Mouse (Mus musculus) CH12.LX (cell line): ENCODE measurements around the gene Sparcl1. TPM values are rescaled to one million over a fixed set of nuclear protein-coding genes. Genes with fewer than 3 reads are reported as not detected.
A peak's percentile ranks its signal among the peaks of the same experiment; 100 is the strongest.

ENCODE experiments used
- DNase-seq: peaks from one replicate; pipeline ENCODE4 v3.0.0-alpha.2; 2013; ENCODE audit errors: extremely low read depth
- H3K27ac ChIP-seq: 2 replicates; pipeline ENCODE4 v1.5.1; 2012; ENCODE audit warnings: low read depth, mild to moderate bottlenecking, control low read depth, moderate library complexity; ENCODE audit not compliant: insufficient read depth
- H3K27me3 ChIP-seq: replicated peaks from 2 replicates; pipeline ENCODE3; 2012; ENCODE audit warnings: inconsistent platforms
- H3K36me3 ChIP-seq, 2 experiments: replicated peaks in 1 of 2; 2 replicates each; pipeline versions ENCODE3 to v1.6.1; 2012; ENCODE audit warnings: inconsistent platforms in 1 of 2, low read length in 1 of 2, mild to moderate bottlenecking in 1 of 2, mixed read lengths in 1 of 2, moderate library complexity in 1 of 2; ENCODE audit not compliant: control insufficient read depth in 1 of 2, insufficient read depth in 1 of 2
- H3K4me1 ChIP-seq, 2 experiments: 2 replicates each; pipeline ENCODE4 v1.6.1; 2012; ENCODE audit warnings: inconsistent platforms in 1 of 2, moderate library complexity in 1 of 2; ENCODE audit not compliant: insufficient read depth in 2 of 2, control insufficient read depth in 1 of 2
- H3K4me2 ChIP-seq: 2 replicates; pipeline ENCODE4 v1.6.1; 2012; ENCODE audit warnings: low read depth, mild to moderate bottlenecking, control low read depth; ENCODE audit not compliant: poor library complexity, insufficient read depth, severe bottlenecking
- H3K4me3 ChIP-seq, 3 experiments: fragments of 150-350 bp in 1 of 3; sonication (generic) in 1 of 3; replicated peaks in 1 of 3; 2 replicates each; pipeline versions ENCODE3 to v1.5.1; 2011 to 2012; ENCODE audit warnings: low read depth in 2 of 3, low read length in 2 of 3, mild to moderate bottlenecking in 2 of 3, moderate library complexity in 2 of 3, control low read depth in 1 of 3, improper control_type of control experiment in 1 of 3, inconsistent platforms in 1 of 3, mixed read lengths in 1 of 3; ENCODE audit not compliant: poor library complexity in 1 of 3
- H3K79me2 ChIP-seq: replicated peaks from 2 replicates; pipeline ENCODE4 v1.6.1; 2012; ENCODE audit warnings: mild to moderate bottlenecking, moderate library complexity; ENCODE audit not compliant: control insufficient read depth, poor library complexity, insufficient read depth, severe bottlenecking; ENCODE audit errors: extremely low read depth
- H3K9ac ChIP-seq: 2 replicates; pipeline ENCODE4 v1.6.1; 2012; ENCODE audit warnings: low read depth, mild to moderate bottlenecking, control low read depth, moderate library complexity; ENCODE audit not compliant: insufficient read depth
- H3K9me3 ChIP-seq: replicated peaks from 2 replicates; pipeline ENCODE3; 2012; ENCODE audit warnings: low read length, inconsistent platforms, mixed read lengths
- CHD2 ChIP-seq: IDR thresholded peaks from 2 replicates; pipeline ENCODE4 v1.6.1; 2011; ENCODE audit warnings: low read length, improper control_type of control experiment
- CTCF ChIP-seq, 2 experiments: IDR thresholded peaks in 1 of 2; conservative IDR thresholded peaks in 1 of 2; 2 replicates each; pipeline ENCODE4 v1.5.1; 2011 to 2012; ENCODE audit warnings: low read depth in 2 of 2, low read length in 2 of 2, improper control_type of control experiment in 1 of 2, inconsistent platforms in 1 of 2, mild to moderate bottlenecking in 1 of 2, moderate library complexity in 1 of 2
- ELF1 ChIP-seq: IDR thresholded peaks from 2 replicates; pipeline ENCODE4 v1.6.1; 2014; ENCODE audit warnings: low read depth, mild to moderate bottlenecking, inconsistent platforms, low read length, improper control_type of control experiment
- GABPA ChIP-seq: IDR thresholded peaks from 2 replicates; pipeline ENCODE4 v1.6.1; 2012; ENCODE audit warnings: low read depth, low read length, improper control_type of control experiment, inconsistent platforms; ENCODE audit not compliant: insufficient replicate concordance
- HCFC1 ChIP-seq: IDR thresholded peaks from 2 replicates; pipeline ENCODE4 v1.6.1; 2012; ENCODE audit warnings: low read depth, mild to moderate bottlenecking, inconsistent platforms, low read length, improper control_type of control experiment
- JUN ChIP-seq: IDR thresholded peaks from 2 replicates; pipeline ENCODE4 v1.6.1; 2011; ENCODE audit warnings: low read depth, mild to moderate bottlenecking, low read length, improper control_type of control experiment, moderate library complexity; ENCODE audit not compliant: insufficient read depth
- MAFK ChIP-seq: IDR thresholded peaks from 2 replicates; pipeline ENCODE4 v1.6.1; 2011; ENCODE audit warnings: low read length, improper control_type of control experiment; ENCODE audit not compliant: insufficient replicate concordance
- MAX ChIP-seq: IDR thresholded peaks from 2 replicates; pipeline ENCODE4 v1.6.1; 2011; ENCODE audit warnings: low read length, improper control_type of control experiment
- MXI1 ChIP-seq: IDR thresholded peaks from 2 replicates; pipeline ENCODE4 v1.6.1; 2011; ENCODE audit warnings: mild to moderate bottlenecking, low read depth, low read length, improper control_type of control experiment
- NELFE ChIP-seq: IDR thresholded peaks from 2 replicates; pipeline ENCODE4 v1.6.1; 2011; ENCODE audit warnings: low read depth, low read length, improper control_type of control experiment
- POLR2A ChIP-seq: IDR thresholded peaks from 2 replicates; pipeline ENCODE4 v1.6.1; 2011; ENCODE audit warnings: low read depth, mild to moderate bottlenecking, improper control_type of control experiment, low read length
- RCOR1 ChIP-seq: conservative IDR thresholded peaks from 2 replicates; pipeline ENCODE4 v1.6.1; 2012; ENCODE audit warnings: low read depth, mild to moderate bottlenecking, inconsistent platforms, low read length, improper control_type of control experiment
- SIN3A ChIP-seq: IDR thresholded peaks from 2 replicates; pipeline ENCODE4 v1.6.1; 2012; ENCODE audit warnings: low read length, improper control_type of control experiment, inconsistent platforms
- SMC3 ChIP-seq: IDR thresholded peaks from 2 replicates; pipeline ENCODE4 v1.6.1; 2011; ENCODE audit warnings: low read depth, low read length, improper control_type of control experiment
- USF2 ChIP-seq: conservative IDR thresholded peaks from 2 replicates; pipeline ENCODE4 v1.6.1; 2011; ENCODE audit warnings: low read depth, low read length, improper control_type of control experiment
- ZC3H11A ChIP-seq: IDR thresholded peaks from 2 replicates; pipeline ENCODE4 v1.6.1; 2012; ENCODE audit warnings: low read depth, mild to moderate bottlenecking, inconsistent platforms, low read length, improper control_type of control experiment
- ZKSCAN1 ChIP-seq: IDR thresholded peaks from 2 replicates; pipeline ENCODE4 v1.6.1; 2012; ENCODE audit warnings: low read depth, inconsistent platforms, low read length, improper control_type of control experiment, borderline replicate concordance
- ZNF384 ChIP-seq: IDR thresholded peaks from 2 replicates; pipeline ENCODE4 v1.6.1; 2012; ENCODE audit warnings: low read depth, low read length, improper control_type of control experiment, inconsistent platforms
- dilution Hi-C: fragments of 300-500 bp; cut with MboI; formaldehyde crosslinking; loops from 2 replicates; pipeline ENCODE4 v1.14.3; 2020; ENCODE audit warnings: low sequenced_read_pairs; ENCODE audit not compliant: extremely low pct_unique_long_range_greater_than_20kb, extremely low pct_ligation_motif_present
- in situ Hi-C: fragments of 300-500 bp; cut with MboI; formaldehyde crosslinking; loops from 3 replicates; pipeline ENCODE4 v1.14.3; 2019; ENCODE audit warnings: low sequenced_read_pairs, low pct_ligation_motif_present, low pct_unique_long_range_greater_than_20kb, mixed read lengths
- polyA plus RNA-seq: library from polyadenylated mRNA; unstranded; fragments of >175 nt; gene quantifications from 2 replicates; pipeline ENCODE4 v1.2.1, GENCODE M21; 2012; ENCODE audit warnings: low read depth; ENCODE audit not compliant: insufficient read length
- total RNA-seq, 2 experiments: library from RNA; depleted of rRNA; stranded (reverse); fragments of 300-350 nt in 1 of 2; fragments of >200 nt in 1 of 2; gene quantifications; 2 replicates each; pipeline ENCODE4 v1.2.3; 2012 to 2014

The Sparcl1 gene
- total and polyA plus RNA-seq, 3 experiments, result not detected

DNA sequence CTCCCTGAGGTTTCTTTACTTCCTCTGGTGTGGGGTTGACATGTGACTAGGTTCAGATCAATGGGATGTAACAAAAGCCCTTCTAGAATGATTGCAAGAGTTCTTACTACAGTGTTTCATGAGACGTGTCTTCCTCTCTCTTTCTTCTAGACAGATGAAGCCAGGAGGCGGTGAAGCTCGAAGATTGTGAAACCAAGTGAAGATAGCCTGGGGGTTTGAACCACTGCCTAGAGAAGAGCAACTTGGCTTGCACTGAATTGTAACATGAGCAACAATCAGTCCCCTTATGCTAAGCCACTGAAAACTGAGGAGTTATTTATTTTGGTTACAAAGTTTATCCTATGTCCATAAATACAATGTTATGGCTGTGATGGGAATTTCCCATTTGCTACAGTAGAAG is 47.0 kb upstream of the Sparcl1 start:
- Histone ChIP-seq H3K27me3 (no peaks in the 10 kb centered on the region), H3K27ac (no peak overlapping the region), H3K4me3 (no peak overlapping the region), H3K4me2 (no peak overlapping the region), H3K79me2 (no peaks in the 10 kb centered on the region), H3K36me3 (no peaks in the 10 kb centered on the region), H3K9ac (no peak overlapping the region), H3K4me1 (peaks cover 7 to 16% of the 10 kb centered on the region in 2 experiments), H3K9me3 (no peaks in the 10 kb centered on the region)
- in situ Hi-C loops (no loop called here), dilution Hi-C loops (no loop called here)
- peak; percentile 4 for DNase-seq
- TF ChIP-seq CHD2 (no peak), MAX (no peak), SMC3 (no peak), RCOR1 (no peak), HCFC1 (no peak), CTCF (conservative IDR thresholded peaks at IDR 0.05 in 1 of 2, IDR thresholded peaks at IDR 0.05 in 1 of 2; ENCODE audit: low read depth in 2 of 2, low read length in 2 of 2) (no peak), GABPA (no peak), ZC3H11A (no peak), USF2 (no peak)

DNA sequence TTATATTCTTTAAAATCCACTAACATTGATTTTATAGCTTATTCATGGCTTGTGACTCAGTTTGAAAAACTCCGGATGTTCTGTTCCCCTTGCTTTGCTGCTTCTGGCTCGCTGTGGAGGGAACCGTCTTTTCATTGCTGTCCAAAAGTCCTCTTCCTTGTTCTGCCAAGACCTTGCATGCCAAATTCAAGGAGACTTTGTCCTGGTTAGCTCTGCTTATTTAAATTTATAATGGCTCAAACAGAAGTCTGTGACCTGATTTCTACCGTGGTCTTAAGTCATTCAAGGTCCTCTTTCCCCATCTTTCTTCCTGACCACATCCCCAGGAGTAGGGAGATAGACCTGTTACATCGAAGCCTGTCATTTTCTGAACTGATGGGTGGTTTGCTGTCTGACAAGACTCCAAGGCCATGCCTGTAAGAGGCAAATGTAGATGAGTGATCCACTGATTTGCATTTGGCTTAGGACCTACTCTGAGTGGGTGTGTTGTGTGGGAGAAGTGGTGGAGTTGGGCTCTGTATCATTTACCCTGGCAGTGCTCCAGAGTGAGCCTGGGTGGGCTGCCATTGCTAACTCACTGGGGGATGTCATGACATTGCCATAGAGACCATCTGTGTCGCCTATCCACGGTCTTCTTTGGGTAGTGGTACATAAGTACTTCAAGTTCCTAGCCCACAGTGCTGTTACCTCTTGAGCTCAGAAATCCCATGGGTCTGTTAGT is 45.0 kb upstream of the Sparcl1 start:
- no peaks in the 10 kb centered on the region for H3K79me2 ChIP-seq
- no peak for DNase-seq
- H3K9me3 ChIP-seq, result no peaks in the 10 kb centered on the region
- H3K4me3 ChIP-seq, result no peak overlapping the region
- H3K27ac ChIP-seq, result no peak overlapping the region
- dilution Hi-C loops, result no loop called here
- no peak overlapping the region for H3K9ac ChIP-seq
- H3K27me3 ChIP-seq, result no peaks in the 10 kb centered on the region
- H3K36me3 ChIP-seq, result no peaks in the 10 kb centered on the region
- TF ChIP-seq CHD2 (no peak), ELF1 (no peak), ZNF384 (no peak), GABPA (no peak)
- TF ChIP-seq, all 38 proteins: peak for 0
- Histone ChIP-seq H3K4me1 (peaks cover 7 to 16% of the 10 kb centered on the region in 2 experiments), H3K4me2 (no peak overlapping the region)
- in situ Hi-C loops, result no loop called here

- H3K9me3 ChIP-seq, result no peaks in the 10 kb centered on the region
- no peak overlapping the region for H3K4me2 ChIP-seq
- no peaks in the 10 kb centered on the region for H3K27me3 ChIP-seq
- peaks cover 7 to 16% of the 10 kb centered on the region in 2 experiments for H3K4me1 ChIP-seq
- H3K79me2 ChIP-seq, result no peaks in the 10 kb centered on the region
- in situ Hi-C loops, result no loop called here
- no peak overlapping the region for H3K9ac ChIP-seq
- no peak for DNase-seq
- H3K36me3 ChIP-seq, result no peaks in the 10 kb centered on the region
- dilution Hi-C loops, result no loop called here
- H3K27ac ChIP-seq, result no peak overlapping the region
- no peak for TF ChIP-seq POLR2A
- no peak for TF ChIP-seq MXI1
- TF ChIP-seq NELFE, result no peak
- no peak for TF ChIP-seq ELF1
- TF ChIP-seq GABPA, result no peak
- no peak for TF ChIP-seq SIN3A
- no peak for TF ChIP-seq ZKSCAN1
- no peak for TF ChIP-seq SMC3
- no peak for TF ChIP-seq MAFK
- TF ChIP-seq JUN, result no peak
- H3K4me3 ChIP-seq, result no peak overlapping the region
Measured at GRCm38 (mm10) chr5:104157701-104158100, 44.2 kb upstream of the Sparcl1 start.
